Mouse (Mus musculus) heart, embryonic 14.5 days (tissue): ENCODE measurements at regions not wholly inside any gene's neighbourhood (a gene's known extent, or its start where the extent isn't known, plus 50 kb on each side); places are given as distances from the start of the nearest gene placed in this dataset.
A peak's percentile ranks its signal among the peaks of the same experiment; 100 is the strongest.

Experiments used
- ATAC-seq: fragments of 200-750 bp; cut with Nextera tagmentation; 2 replicates; pipeline ENCODE4 v1.8.0; 2017; ENCODE audit warnings: low read depth, moderate TSS enrichment; ENCODE audit not compliant: insufficient number of reproducible peaks, insufficient read depth, low FRiP score
- H3K27ac ChIP-seq, 2 experiments: fragments of 200-500 bp in 1 of 2; fragments of 300-500 bp in 1 of 2; sonication (generic) in 1 of 2; replicated peaks in 1 of 2; 2 replicates each; pipeline ENCODE4 v1.5.1; 2012 to 2014; ENCODE audit warnings: low read depth in 2 of 2, low read length in 2 of 2, control low read depth in 1 of 2, mild to moderate bottlenecking in 1 of 2, mixed read lengths in 1 of 2; ENCODE audit not compliant: control insufficient read depth in 1 of 2, insufficient read depth in 1 of 2
- H3K27me3 ChIP-seq: fragments of 300-500 bp; sonication (generic); 2 replicates; pipeline ENCODE4 v1.6.1; 2014; ENCODE audit warnings: mild to moderate bottlenecking, low read length, control low read depth; ENCODE audit not compliant: control insufficient read depth, insufficient read depth
- H3K36me3 ChIP-seq: fragments of 300-500 bp; sonication (generic); 2 replicates; pipeline ENCODE4 v1.6.1; 2014; ENCODE audit warnings: mild to moderate bottlenecking, control low read depth, low read length, mixed read lengths; ENCODE audit not compliant: control insufficient read depth, insufficient read depth
- H3K4me1 ChIP-seq, 2 experiments: fragments of 200-500 bp in 1 of 2; fragments of 300-500 bp in 1 of 2; sonication (generic) in 1 of 2; 2 replicates each; pipeline ENCODE4 v1.6.1; 2012 to 2014; ENCODE audit warnings: low read length in 2 of 2, control low read depth in 1 of 2, mixed read lengths in 1 of 2; ENCODE audit not compliant: control insufficient read depth in 2 of 2, insufficient read depth in 2 of 2
- H3K4me2 ChIP-seq: fragments of 300-500 bp; sonication (generic); 2 replicates; pipeline ENCODE4 v1.6.1; 2014; ENCODE audit warnings: mild to moderate bottlenecking, low read length
- H3K4me3 ChIP-seq, 2 experiments: fragments of 200-500 bp in 1 of 2; fragments of 300-500 bp in 1 of 2; sonication (generic) in 1 of 2; 2 replicates each; pipeline ENCODE4 v1.5.1; 2012 to 2014; ENCODE audit warnings: low read length in 2 of 2, mild to moderate bottlenecking in 2 of 2, control low read depth in 1 of 2, low read depth in 1 of 2, moderate library complexity in 1 of 2; ENCODE audit not compliant: control insufficient read depth in 1 of 2, insufficient read depth in 1 of 2
- H3K9ac ChIP-seq: fragments of 300-500 bp; sonication (generic); 2 replicates; pipeline ENCODE4 v1.6.1; 2014; ENCODE audit warnings: mild to moderate bottlenecking, low read length
- H3K9me3 ChIP-seq: fragments of 300-500 bp; sonication (generic); 2 replicates; pipeline ENCODE4 v1.6.1; 2016; ENCODE audit warnings: low read length, control low read depth; ENCODE audit not compliant: control insufficient read depth
- WGBS: fragments of 180-500 bp; shearing (Covaris S2); extraction: QIAGEN DNeasy Blood & Tissue Kit; methylation state at CpG from one replicate; pipeline ENCODE4 v1.1.7; 2014; 5-methylcytosine and 5-hydroxymethylcytosine counted together

DNA sequence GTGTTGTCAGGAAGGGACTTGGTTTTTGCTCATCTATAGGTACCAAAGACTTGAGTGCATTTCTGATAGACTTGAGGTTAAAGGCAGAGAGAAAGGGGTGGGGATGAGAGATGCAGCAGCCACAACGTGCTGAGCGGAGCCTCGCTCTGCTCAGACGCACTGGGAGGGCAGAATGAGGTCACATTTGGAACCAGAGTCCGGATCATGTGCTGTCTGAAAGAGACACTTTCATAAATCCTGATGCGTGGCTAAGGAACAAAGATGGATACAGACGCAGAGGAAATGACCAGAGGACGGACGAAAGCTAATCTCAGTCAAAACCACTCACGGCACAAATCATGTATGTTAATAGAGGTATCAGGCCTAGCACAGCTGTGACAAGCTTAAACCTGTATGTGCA, 145.0 kb upstream of the A530016L24Rik start:
- no peak overlapping the region for H3K9ac ChIP-seq
- H3K4me3 ChIP-seq, result no peak overlapping the region
- H3K27ac ChIP-seq, result no peak overlapping the region; a peak in 1 of 4 replicates
- peaks cover 27 to 38% of the 10 kb centered on the region in 2 experiments for H3K4me1 ChIP-seq
- H3K4me2 ChIP-seq, result no peak overlapping the region
- 0 out of 2 replicates have a peak, but pooled peaks cover 6% of the 10 kb centered on the region for H3K27me3 ChIP-seq
- ATAC-seq, result no peak
- H3K36me3 ChIP-seq, result no peaks in the 10 kb centered on the region
- 64% methylated on average over 10 of the region's 10 CpGs for WGBS
- 0 out of 2 replicates have a peak, but pooled peaks cover 3% of the 10 kb centered on the region for H3K9me3 ChIP-seq

DNA sequence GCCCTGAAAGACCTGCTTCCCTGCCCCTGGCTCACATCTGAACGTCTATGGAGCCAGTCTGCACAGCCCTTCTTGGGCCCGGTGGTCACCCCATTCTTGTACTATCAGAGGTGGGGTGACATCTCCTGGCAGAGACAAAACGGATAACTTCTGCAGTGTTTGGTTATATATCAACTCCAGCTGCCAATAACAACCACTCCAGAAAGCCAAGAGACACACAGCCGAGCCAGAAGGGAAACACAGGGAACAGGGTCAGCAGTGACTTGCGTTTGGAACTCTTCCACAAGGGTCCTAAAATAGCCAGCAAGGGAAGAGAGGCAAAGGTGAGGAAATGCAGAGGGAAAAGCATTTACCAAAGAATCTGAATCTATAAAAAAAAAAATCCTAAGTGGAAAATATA, 143.5 kb upstream of the A530016L24Rik start:
- H3K27me3 ChIP-seq, result 0 out of 2 replicates have a peak, but pooled peaks cover 6% of the 10 kb centered on the region
- H3K4me2 ChIP-seq, result no peak overlapping the region
- WGBS, result 39% methylated on average over 5 of the region's 5 CpGs
- H3K27ac ChIP-seq, result 0 out of 4 replicates have a peak overlapping the region, but pooled peaks of 1 of the 2 experiments have one; percentile 8
- H3K9me3 ChIP-seq, result 0 out of 2 replicates have a peak, but pooled peaks cover 3% of the 10 kb centered on the region
- H3K4me1 ChIP-seq, result peaks cover 37 to 50% of the 10 kb centered on the region in 2 experiments
- no peak overlapping the region for H3K4me3 ChIP-seq
- H3K36me3 ChIP-seq, result no peaks in the 10 kb centered on the region
- ATAC-seq, result no peak
- H3K9ac ChIP-seq, result no peak overlapping the region

DNA sequence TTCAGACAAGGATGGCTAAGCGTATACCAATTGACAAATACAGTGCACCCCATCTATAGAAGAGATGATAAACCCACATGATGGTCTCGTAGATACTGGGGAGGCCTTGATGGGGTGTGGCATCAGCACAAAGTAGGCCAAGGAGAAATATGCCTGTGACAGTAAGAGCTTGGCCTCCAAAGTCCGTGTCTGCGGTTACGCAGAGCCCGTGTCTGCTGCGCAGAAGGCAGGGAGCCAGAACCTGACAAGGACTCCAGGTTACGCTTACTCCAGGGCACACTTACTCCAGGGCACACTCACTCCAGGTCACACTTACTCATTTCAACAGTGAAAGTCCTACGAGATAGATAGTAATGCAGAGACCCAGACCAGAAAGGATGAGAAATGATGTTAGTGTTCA, 141.1 kb upstream of the A530016L24Rik start:
- Histone ChIP-seq H3K27me3 (no peaks in the 10 kb centered on the region), H3K4me1 (peaks cover 38 to 51% of the 10 kb centered on the region in 2 experiments), H3K4me2 (no peak overlapping the region), H3K9me3 (0 out of 2 replicates have a peak, but pooled peaks cover 3% of the 10 kb centered on the region), H3K9ac (no peak overlapping the region), H3K36me3 (no peaks in the 10 kb centered on the region), H3K4me3 (no peak overlapping the region), H3K27ac (no peak overlapping the region)
- 95% methylated on average over 9 of the region's 9 CpGs for WGBS
- no peak for ATAC-seq

DNA sequence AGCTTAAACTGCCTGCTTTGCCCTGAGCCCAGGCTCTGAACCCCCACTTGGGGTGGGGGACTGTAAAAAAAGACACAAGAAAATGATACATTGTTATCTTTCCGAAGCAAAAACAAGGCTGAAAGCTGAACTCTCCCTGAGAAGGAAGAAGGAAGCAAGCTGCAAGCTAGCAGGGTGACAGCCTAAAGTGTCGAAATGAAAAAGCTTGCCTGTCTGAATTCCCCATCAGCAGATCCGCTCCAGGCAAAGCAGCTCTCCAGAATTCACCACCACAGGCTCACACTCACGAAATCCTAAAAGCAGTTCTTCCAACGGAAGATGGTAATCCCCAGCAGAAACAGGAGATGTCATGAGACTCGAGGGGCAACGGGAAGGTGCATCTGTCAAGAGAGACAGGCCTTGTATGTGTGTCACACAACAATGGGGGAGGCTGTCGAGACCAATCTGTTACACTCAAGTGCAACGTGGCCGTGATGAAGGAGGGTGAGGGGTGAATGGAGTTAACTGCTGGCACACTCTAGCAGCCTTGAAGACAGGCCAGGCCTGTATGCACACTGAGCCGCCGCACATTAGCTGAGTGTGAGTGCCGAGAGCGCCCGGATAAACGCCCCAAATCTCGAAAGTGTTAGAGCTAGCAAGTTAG, 139.5 kb upstream of the A530016L24Rik start:
- H3K27ac ChIP-seq, result peak overlapping the region; percentile 18 to 28; a peak in 1 of 4 replicates
- 26% methylated on average over 17 of the region's 17 CpGs for WGBS
- H3K36me3 ChIP-seq, result no peaks in the 10 kb centered on the region
- H3K9ac ChIP-seq, result peak overlapping the region; percentile 25; the same call in 1 of the 2 replicates
- H3K27me3 ChIP-seq, result no peaks in the 10 kb centered on the region
- 0 out of 2 replicates have a peak, but pooled peaks cover 3% of the 10 kb centered on the region for H3K9me3 ChIP-seq
- ATAC-seq, result no peak
- no peak overlapping the region for H3K4me3 ChIP-seq
- H3K4me1 ChIP-seq, result peaks cover 25 to 39% of the 10 kb centered on the region in 2 experiments
- H3K4me2 ChIP-seq, result peak overlapping the region; percentile 42

DNA sequence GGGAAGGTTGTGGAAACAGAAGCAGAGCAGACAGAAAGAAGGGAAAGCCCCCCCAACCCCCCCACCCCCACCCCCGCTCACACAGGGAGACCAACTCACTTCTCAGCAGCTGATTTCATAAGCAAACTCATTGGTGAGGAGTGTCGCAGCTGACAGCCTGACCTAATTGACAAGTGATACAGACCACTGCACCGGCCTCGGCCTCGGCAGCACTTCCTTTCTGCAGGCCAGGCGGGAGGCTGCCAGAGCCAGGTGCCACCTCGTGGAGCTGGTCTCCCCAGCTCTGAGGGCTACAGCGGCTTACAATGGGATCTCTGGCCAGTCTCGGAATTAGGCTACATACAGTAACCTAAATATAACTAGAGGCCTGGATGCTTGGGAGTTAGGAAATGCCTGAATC, 138.5 kb upstream of the A530016L24Rik start:
- peak overlapping the region; percentile 42; the same call in 1 of the 2 replicates for H3K4me2 ChIP-seq
- peak overlapping the region; percentile 25; the same call in 1 of the 2 replicates for H3K9ac ChIP-seq
- 0 out of 2 replicates have a peak, but pooled peaks cover 3% of the 10 kb centered on the region for H3K9me3 ChIP-seq
- no peaks in the 10 kb centered on the region for H3K27me3 ChIP-seq
- WGBS, result 12% methylated on average over 9 of the region's 9 CpGs
- no peak overlapping the region for H3K27ac ChIP-seq
- no peak for ATAC-seq
- H3K4me3 ChIP-seq, result no peak overlapping the region
- H3K4me1 ChIP-seq, result peaks cover 16 to 30% of the 10 kb centered on the region in 2 experiments
- H3K36me3 ChIP-seq, result no peaks in the 10 kb centered on the region

DNA sequence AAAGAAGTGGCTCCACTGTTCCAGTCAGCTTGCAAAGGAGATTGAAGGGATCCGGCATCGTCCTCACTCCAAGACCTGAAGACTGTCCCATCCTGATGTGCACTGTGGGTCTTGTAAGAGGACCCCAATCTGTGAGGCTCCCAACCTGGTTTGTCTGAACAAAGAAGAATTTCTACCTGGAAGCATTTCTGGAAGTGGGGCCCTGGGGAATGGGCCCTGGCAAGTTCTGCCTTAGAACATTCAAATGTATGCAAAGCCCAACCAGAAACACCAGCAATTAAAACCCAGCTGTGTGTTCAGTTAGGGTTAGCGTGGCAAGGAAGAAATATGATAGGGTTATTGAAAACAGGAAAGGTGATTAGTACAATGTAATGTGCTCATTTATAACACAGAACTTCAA, 125.9 kb upstream of the A530016L24Rik start:
- no peaks in the 10 kb centered on the region for H3K27me3 ChIP-seq
- no peak for ATAC-seq
- H3K4me3 ChIP-seq, result no peak overlapping the region
- H3K9me3 ChIP-seq, result peaks cover 8% of the 10 kb centered on the region; the same call in 1 of the 2 replicates
- no peak overlapping the region for H3K4me2 ChIP-seq
- H3K36me3 ChIP-seq, result no peaks in the 10 kb centered on the region
- WGBS, result 94% methylated on average over 3 of the region's 3 CpGs
- no peak overlapping the region for H3K27ac ChIP-seq
- H3K4me1 ChIP-seq, result no peaks in the 10 kb centered on the region
- H3K9ac ChIP-seq, result no peak overlapping the region

DNA sequence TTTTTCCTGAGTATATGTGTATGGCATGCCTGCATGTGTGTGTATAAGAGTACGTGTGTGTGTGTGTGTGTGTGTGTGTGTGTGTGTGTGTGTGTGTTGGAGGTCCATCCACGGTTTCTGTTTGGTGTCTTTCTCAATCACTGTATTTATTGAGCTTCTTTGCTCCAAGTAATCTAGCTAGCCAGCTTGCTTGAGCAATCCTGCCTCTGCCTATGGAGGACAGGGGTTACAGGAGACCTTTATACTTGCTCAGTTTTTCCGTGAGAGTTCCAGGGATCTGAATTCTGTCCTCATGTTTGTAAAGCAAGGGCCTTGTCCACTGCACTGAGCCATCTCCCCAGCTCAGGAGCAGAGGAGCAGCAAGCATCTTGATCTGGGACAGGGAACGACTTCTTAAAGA, 122.0 kb upstream of the A530016L24Rik start:
- H3K4me1 ChIP-seq, result no peaks in the 10 kb centered on the region; a peak in 1 of 4 replicates
- no peaks in the 10 kb centered on the region for H3K36me3 ChIP-seq
- H3K4me2 ChIP-seq, result no peak overlapping the region
- no peak overlapping the region for H3K4me3 ChIP-seq
- no peak overlapping the region for H3K9ac ChIP-seq
- ATAC-seq, result no peak
- no peak overlapping the region for H3K27ac ChIP-seq
- H3K27me3 ChIP-seq, result no peaks in the 10 kb centered on the region
- 86% methylated on average over 4 of the region's 4 CpGs for WGBS
- peaks cover 8% of the 10 kb centered on the region; the same call in 1 of the 2 replicates for H3K9me3 ChIP-seq
